Mouse (Mus musculus): Measurements from ENCODE around the gene Sox5.

Sox5 gene

DNA sequence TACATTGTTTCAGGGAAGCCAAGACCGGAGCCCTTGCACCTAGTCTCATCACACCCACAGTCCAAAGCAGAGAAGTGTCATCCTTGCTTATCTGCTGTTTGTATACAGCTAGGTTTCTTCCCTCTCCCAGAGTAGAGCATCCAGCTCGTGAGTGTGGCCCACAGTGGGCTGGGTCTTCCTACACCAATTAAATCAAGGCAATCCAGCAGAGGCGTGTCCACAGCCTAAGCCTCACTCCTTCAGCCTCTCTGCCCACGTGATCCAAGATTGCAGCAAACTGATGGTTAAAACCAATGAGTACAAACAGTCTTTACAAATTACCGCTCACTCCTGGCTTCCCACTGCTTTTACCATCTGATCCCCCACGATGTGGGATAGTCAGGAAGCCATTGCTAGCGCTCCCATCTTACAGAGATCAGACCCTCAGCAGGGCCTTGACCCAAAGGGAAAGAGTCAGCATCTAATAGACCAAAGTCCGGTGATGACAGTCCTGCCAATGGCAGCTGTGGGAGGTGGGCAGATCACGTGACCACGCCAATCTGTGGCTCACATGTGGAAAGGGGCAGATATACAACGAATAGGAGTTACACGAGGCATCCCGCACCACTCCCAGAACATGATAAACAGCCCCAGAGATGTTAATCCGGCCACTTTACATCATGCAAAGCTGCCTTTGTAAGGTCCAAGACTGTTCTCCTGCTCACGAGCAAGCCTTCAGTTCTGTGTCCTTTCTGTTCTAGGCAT, 9.4 kb downstream of the Sox5 start:
- DNase-seq, result no peak

DNA sequence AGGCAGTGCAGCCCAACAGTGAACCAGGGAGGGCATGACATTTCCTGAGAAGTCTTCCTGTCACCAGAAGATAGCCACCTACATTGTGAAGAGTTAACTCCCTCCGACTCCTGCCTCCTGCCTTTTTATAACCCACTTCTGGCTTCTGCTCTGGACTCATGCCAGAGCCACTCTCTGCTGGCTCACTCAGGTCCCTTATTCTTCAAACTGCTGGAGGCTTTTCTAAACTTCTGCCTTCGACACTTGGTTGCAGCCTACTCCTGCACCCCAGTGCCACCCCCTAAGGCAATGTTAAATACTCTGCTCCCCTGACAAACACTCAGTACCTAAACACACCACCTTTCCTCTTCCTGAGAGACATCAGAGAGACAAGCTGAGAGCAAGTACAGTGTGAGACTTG, 12.7 kb downstream of the Sox5 start:
- no peak for DNase-seq

- DNase-seq, result no peak
Measured at GRCm38 (mm10) chr6:144761902-144762301, 19.9 kb downstream of the Sox5 start.

- DNase-seq, result peak; percentile 46 to 66
Measured at GRCm38 (mm10) chr6:144759193-144759592, 22.6 kb downstream of the Sox5 start.

- no peak for DNase-seq
Measured at GRCm38 (mm10) chr6:144757414-144757813, 24.4 kb downstream of the Sox5 start.

- no peak for DNase-seq
Measured at GRCm38 (mm10) chr6:144756444-144756843, 25.3 kb downstream of the Sox5 start.

DNA sequence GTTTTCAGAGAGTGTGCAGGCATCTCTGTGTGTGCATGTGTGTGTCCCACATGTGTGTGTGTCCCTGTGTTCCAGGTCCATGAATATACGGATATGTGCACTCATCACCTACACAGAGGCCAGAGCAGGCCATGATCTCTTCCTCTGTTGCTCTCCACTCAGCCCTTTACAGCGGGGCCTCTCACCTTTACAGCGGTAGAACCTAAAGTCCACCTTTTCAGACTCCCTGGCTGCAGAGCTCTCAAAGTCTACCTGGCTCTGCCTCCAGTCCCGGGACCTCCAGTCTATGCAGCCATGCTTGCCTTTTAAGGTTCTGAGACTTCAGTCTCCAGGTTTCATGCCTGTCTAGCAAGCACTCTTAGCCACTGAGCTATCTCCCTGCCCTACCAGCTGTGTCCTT, 26.5 kb downstream of the Sox5 start:
- no peak for DNase-seq

- DNase-seq, result peak in 1 of 2 experiments; percentile 38
Measured at GRCm38 (mm10) chr6:144754366-144754765, 27.4 kb downstream of the Sox5 start.

DNA sequence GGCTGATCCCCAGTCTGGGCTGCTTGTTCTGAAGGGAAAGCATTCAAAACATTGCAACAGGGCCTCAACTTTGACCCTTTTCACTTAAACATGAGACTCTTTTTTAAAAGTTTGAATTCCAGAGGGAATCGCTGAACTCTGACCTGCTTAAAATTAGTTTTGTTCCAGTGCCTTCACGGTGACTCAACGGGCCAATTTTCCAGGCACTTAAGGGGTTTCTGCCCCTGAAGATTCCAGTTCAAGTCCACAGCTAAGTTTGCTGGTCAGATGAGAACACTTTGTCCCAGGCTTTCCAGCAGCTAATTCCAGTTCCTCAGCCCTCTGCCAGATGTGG, 27.8 kb downstream of the Sox5 start:
- DNase-seq, result peak; percentile 39 to 60

DNA sequence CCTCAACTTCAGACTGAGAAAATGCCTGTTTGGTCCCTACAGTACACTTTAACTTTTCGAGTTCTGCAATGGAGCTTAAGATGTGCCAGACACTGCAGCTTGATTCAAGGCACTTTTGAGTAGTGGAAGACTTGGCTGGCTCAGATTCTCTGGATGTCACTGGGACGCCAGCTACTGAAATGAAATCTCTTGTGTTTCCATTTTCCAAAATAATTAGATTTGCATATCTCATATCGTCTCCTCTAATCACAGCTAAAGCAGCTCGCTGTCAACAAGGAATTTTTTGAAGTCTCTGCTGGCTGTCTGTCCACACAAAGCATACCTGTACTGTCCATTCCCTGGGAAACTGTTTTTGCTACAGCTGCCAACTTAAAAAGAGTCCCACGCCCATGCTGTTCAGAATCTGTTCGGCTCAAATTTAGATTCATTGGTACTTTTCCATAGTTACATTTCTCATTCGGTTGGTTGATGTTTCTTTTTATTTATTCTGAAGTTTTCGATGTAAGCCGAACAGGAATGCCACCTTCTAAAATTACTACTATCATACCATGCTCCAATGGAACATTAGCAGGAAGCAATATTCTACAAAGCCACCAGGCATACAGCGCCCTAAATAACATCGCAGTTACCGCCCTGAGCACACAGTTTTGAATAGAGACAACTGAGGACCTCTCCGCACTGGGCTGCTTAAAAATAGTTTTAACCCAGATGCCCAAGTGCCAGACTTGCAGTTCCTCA, 28.4 kb downstream of the Sox5 start:
- DNase-seq, result no peak

- DNase-seq, result no peak
Measured at GRCm38 (mm10) chr6:144751581-144751980, 30.2 kb downstream of the Sox5 start.

GRCm38 (mm10) chr6:144750197-144750596, 31.6 kb downstream of the Sox5 start:
- DNase-seq, result no peak

DNA sequence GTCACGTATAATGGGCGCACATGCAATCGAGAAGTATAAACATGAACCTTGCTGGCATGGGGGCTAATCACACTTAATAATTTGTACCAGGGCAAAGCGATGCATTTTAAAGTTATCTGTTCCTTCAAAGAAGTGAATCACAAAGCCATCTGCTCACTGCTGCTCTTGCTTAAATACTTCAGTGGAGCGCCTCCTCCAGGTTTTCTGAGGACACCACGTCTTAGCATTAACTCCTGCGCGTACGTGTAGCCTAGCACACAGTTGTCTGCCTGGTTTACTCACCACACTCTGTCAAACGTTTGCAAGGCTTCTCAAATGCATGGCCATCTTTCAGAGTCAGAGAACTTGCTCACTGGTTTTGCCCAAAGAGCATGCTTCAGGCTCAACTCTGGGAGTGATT, 35.3 kb downstream of the Sox5 start:
- DNase-seq, result no peak

GRCm38 (mm10) chr6:144742559-144742958, 39.2 kb downstream of the Sox5 start:
- DNase-seq, result no peak

DNA sequence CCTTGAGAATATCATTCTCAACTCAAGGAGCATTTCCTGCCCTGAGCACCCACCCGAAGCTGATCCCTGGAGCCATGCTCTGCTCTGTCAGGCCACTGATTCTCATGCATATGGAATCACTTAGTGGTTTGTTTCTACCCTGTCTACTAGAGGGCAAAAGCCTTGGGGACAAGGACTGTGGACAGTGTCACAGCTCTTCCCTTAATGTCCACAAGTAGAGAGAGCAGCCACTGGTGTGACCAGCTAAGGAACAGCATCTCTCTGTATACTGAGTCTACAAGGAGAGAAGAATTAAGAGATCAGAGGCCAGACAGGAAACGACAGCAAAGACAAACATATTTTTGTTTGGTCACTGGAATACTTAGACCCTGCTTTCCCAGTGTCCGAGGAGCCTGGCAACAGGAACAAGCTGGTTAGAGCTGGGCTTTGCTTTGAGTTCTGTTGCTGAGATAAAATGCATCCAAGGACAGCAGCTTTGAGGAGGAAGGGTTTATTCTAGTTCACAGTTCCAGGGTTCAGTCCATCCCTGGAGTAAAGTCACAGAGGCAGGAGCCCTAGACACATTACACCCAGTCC, 40.6 kb downstream of the Sox5 start:
- DNase-seq, result no peak

GRCm38 (mm10) chr6:144740343-144740742, 41.4 kb downstream of the Sox5 start:
- no peak for DNase-seq

DNA sequence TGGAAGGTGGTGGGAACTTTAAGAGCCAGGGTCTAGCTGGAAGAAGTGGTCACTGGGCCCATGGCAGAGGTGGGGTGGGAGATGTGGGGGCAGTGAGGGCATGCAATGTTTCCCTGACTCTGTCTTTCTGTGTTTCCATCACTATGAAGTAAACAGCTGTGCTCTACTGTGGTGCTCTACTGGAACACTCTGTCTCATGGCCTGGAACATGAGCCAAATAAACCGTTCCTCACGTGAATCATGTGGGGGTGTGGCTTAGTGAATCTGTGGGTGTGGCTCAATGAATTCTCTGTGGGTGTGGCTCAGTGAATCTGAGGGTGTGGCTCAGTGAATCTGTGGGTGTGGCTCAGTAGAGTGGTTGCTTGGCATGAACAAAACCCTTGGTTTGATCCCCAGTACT, 42.0 kb downstream of the Sox5 start:
- no peak for DNase-seq

GRCm38 (mm10) chr6:144737786-144738185, 44.0 kb downstream of the Sox5 start:
- DNase-seq, result no peak

GRCm38 (mm10) chr6:144731251-144731970, 50.4 kb downstream of the Sox5 start:
- no peak for DNase-seq

DNA sequence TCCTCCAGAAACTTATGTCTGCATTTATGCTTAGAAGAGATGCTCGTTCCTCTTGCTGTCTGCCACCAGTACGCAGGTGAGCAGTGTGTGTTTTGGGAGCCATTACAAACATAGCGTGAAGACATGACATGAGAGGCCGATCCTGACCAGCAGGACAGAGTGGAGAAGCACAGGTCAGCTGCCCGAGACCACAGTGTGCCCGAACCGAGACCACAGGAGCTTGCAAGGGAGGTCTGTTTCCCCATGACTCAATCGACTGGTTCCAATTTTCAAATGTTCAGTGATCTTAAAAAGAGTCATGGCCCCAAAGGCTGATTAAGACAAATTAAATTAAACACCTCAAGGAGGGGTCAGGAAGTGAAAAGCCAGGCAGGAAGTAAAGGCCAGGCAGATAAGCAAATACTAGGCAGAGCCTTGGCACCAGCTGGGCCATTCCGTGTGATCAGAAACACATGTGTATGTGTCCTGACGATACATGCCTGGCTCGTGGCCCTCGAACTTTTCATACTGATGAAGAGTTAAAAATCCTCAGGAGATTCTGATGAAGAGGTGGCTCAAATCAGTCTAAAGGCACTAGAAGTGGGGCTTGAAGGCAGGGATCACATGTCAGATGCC, 58.1 kb downstream of the Sox5 start:
- DNase-seq, result no peak

DNA sequence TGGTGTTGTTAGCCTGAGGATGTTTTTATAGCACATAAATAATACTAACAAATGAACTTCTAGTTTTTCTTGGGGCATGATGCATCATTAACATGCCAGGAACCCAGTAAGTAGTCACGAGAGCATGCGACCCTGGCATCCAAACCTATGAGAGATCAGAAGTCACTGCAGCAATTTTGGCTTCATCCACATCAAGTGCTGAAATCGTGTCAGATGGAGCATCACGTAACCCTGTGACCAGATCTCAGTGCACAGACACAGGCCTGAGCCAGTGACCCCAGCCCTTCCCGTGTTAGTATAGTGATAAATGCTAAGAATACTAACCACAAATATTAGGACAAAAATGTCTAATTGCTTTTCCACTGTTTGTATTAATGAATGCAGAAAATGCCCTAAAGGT, 58.8 kb downstream of the Sox5 start:
- DNase-seq, result no peak

DNA sequence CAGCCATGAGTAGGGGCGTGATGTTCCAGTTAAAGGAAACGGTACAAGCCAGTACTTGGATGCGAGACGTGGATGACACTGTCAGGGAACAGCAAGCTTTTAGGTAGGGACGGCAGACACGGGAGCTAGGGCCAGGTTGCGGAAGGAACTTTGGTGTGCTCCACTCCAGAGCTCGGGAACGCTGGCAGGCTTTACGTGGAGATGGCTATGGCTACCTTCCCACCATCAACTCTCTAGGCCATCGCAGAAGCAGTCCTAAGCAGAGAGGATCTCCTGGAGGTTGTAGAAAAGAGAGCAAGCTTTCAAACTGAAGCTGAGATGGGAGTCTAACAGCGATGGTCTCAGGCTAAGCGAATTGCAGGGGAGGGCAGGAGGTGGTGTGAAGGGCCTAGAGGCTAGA, 60.9 kb downstream of the Sox5 start:
- DNase-seq, result no peak

GRCm38 (mm10) chr6:144716376-144716775, 65.4 kb downstream of the Sox5 start:
- no peak for DNase-seq

Measured in kidney, postnatal 25 days (tissue).